Mouse (Mus musculus): ENCODE measurements around the gene Fam171a2.

- TF ChIP-seq GATA1 (IDR thresholded peaks at IDR 0.05; ENCODE audit: low read length) (no peak), TAL1 (IDR thresholded peaks at IDR 0.05; ENCODE audit: low read length) (no peak)
These were observed 1.8 kb upstream of the Fam171a2 start for GRCm38 (mm10) chr11:102449043-102450008.

Data from erythroblast, embryonic 14.5 days (primary cell).